Mouse (Mus musculus) cerebellum, adult (tissue): ENCODE data around the gene Pou1f1.

Experiments used
- ATAC-seq: cut with Nextera tagmentation; 2 replicates; pipeline ENCODE4 v1.9.2; 2017; ENCODE audit warnings: mild to moderate bottlenecking, moderate library complexity, mixed read lengths; ENCODE audit not compliant: insufficient number of reproducible peaks, low FRiP score, low TSS enrichment

Gene Pou1f1

GRCm38 (mm10) chr16:65562864-65563206, 42.5 kb downstream of the Pou1f1 start:
- peak; percentile 82 for ATAC-seq

GRCm38 (mm10) chr16:65564306-65564705, 44.0 kb downstream of the Pou1f1 start:
- ATAC-seq = no peak

- ATAC-seq = no peak
Measured at GRCm38 (mm10) chr16:65564951-65565350, 44.6 kb downstream of the Pou1f1 start.

GRCm38 (mm10) chr16:65568853-65569252, 48.5 kb downstream of the Pou1f1 start:
- ATAC-seq = no peak

GRCm38 (mm10) chr16:65577298-65578029, 57.2 kb downstream of the Pou1f1 start:
- ATAC-seq = no peak
